Mouse (Mus musculus) liver, postnatal 0 days (tissue): ENCODE results near the gene Map4k2.
A peak's percentile ranks its signal among the peaks of the same experiment; 100 is the strongest.

ENCODE experiments used
- CTCF ChIP-seq: sonication (generic); IDR thresholded peaks from 2 replicates; pipeline ENCODE4 v1.5.1; 2016; ENCODE audit warnings: antibody characterized with exemption, low read depth
- EP300 ChIP-seq: IDR thresholded peaks from 2 replicates; pipeline ENCODE4 v1.6.1; 2016; ENCODE audit warnings: antibody characterized with exemption, low read depth, mild to moderate bottlenecking

- TF ChIP-seq CTCF (peak; percentile 68), EP300 (no peak)
Observed at GRCm38 (mm10) chr19:6339890-6340504, 938 bp upstream of the Map4k2 start.
